Mouse (Mus musculus) forebrain, embryonic 16.5 days (tissue): Measurements from ENCODE around the gene Alkbh1. TPM values are rescaled to one million over a fixed set of nuclear protein-coding genes. Genes with fewer than 3 reads are reported as not detected.

Experiments
- ATAC-seq: fragments of 200-750 bp; cut with Nextera tagmentation; 2 replicates; pipeline ENCODE4 v1.8.0; 2017; ENCODE audit warnings: mild to moderate bottlenecking, moderate library complexity
- H3K27ac ChIP-seq: fragments of 300-500 bp; sonication (generic); 2 replicates; pipeline ENCODE4 v1.5.1; 2014; ENCODE audit warnings: low read length, control low read depth
- H3K27me3 ChIP-seq: fragments of 300-500 bp; sonication (generic); replicated peaks from 2 replicates; pipeline ENCODE4 v1.6.1; 2014; ENCODE audit warnings: low read length; ENCODE audit not compliant: control insufficient read depth, insufficient read depth
- H3K36me3 ChIP-seq: fragments of 300-500 bp; sonication (generic); 2 replicates; pipeline ENCODE4 v1.6.1; 2014; ENCODE audit not compliant: control insufficient read depth, insufficient read depth
- H3K4me1 ChIP-seq: fragments of 300-500 bp; sonication (generic); replicated peaks from 2 replicates; pipeline ENCODE4 v1.6.1; 2014; ENCODE audit warnings: low read length; ENCODE audit not compliant: control insufficient read depth, insufficient read depth
- H3K4me2 ChIP-seq: fragments of 300-500 bp; sonication (generic); 2 replicates; pipeline ENCODE4 v1.6.1; 2014; ENCODE audit warnings: mild to moderate bottlenecking, low read length, control low read depth
- H3K4me3 ChIP-seq: fragments of 300-500 bp; sonication (generic); replicated peaks from 2 replicates; pipeline ENCODE4 v1.5.1; 2014; ENCODE audit warnings: mild to moderate bottlenecking, low read length, control low read depth
- H3K9ac ChIP-seq: fragments of 300-500 bp; sonication (generic); replicated peaks from 2 replicates; pipeline ENCODE4 v1.6.1; 2014; ENCODE audit warnings: low read depth, low read length, control low read depth
- H3K9me3 ChIP-seq: fragments of 300-500 bp; sonication (generic); 2 replicates; pipeline ENCODE4 v1.6.1; 2016; ENCODE audit warnings: low read length; ENCODE audit not compliant: control insufficient read depth
- WGBS: fragments of 180-500 bp; shearing (Covaris S2); extraction: QIAGEN DNeasy Blood & Tissue Kit; methylation state at CpG from one replicate; pipeline ENCODE4 v1.1.7; 2014; 5-methylcytosine and 5-hydroxymethylcytosine counted together
- polyA plus RNA-seq: library from polyadenylated mRNA; unstranded; fragments of >200 nt; fragmentation: Nextera tagmentation; extraction: Ambion mirVana; gene quantifications from 2 replicates; pipeline ENCODE4 v1.2.1, GENCODE M21; 2015

Alkbh1 gene
- polyA plus RNA-seq, 1 experiment from 2014 or later: 47.1 TPM

DNA sequence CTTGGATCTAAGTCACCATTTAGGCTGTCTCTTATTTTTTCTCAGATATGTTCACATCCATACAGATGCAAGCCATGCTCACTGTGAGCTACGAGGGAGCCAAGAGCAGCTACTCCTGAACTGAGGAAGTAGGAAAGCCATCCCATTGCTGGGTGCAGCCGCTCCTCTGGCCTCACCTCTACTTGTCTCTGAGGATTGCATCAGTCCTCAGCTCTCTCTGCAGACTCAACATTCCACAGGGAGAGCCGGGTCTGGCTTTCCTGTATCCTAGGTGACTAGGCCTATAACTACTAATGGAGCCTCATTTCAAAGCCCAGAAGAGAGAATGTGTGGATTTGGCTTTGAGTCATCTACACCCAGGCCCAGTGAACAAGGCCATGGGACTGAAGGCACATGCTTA is 38.1 kb downstream of the Alkbh1 start:
- 87% methylated on average over 3 of the region's 3 CpGs for WGBS

DNA sequence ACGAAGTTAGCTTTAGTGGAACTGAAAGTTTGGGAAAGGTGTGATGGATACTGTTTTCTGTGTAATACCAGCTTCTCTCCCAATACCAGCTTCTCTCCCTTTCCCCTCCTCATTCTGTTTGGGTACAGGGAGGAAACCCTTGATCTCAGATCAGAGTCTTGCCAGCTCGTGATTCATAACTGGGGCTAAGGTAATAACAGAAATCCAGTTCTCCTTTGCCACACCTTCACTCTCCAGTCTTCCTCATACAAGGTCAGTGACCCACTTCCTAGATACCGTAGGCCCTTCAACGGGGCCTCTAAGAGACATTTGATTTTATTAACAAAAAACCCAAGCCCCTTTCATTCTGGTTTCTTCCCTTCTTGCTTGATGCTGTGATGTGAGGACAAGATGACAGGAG is 38.7 kb downstream of the Alkbh1 start:
- no peaks in the 10 kb centered on the region for H3K4me1 ChIP-seq
- no peak overlapping the region for H3K27ac ChIP-seq
- 94% methylated on average over 4 of the region's 4 CpGs for WGBS
- H3K36me3 ChIP-seq: no peaks in the 10 kb centered on the region
- H3K9ac ChIP-seq: no peak overlapping the region
- H3K9me3 ChIP-seq: no peaks in the 10 kb centered on the region
- no peaks in the 10 kb centered on the region for H3K27me3 ChIP-seq
- H3K4me3 ChIP-seq: no peak overlapping the region
- no peak overlapping the region for H3K4me2 ChIP-seq
- ATAC-seq: no peak

More for the DNA sequence above, 38.1 kb downstream of the Alkbh1 start:
- H3K4me2 ChIP-seq: no peak overlapping the region
- ATAC-seq: no peak
- H3K4me1 ChIP-seq: no peaks in the 10 kb centered on the region
- H3K9me3 ChIP-seq: no peaks in the 10 kb centered on the region
- no peaks in the 10 kb centered on the region for H3K27me3 ChIP-seq
- no peak overlapping the region for H3K4me3 ChIP-seq
- H3K9ac ChIP-seq: no peak overlapping the region
- H3K36me3 ChIP-seq: no peaks in the 10 kb centered on the region
- no peak overlapping the region for H3K27ac ChIP-seq

DNA sequence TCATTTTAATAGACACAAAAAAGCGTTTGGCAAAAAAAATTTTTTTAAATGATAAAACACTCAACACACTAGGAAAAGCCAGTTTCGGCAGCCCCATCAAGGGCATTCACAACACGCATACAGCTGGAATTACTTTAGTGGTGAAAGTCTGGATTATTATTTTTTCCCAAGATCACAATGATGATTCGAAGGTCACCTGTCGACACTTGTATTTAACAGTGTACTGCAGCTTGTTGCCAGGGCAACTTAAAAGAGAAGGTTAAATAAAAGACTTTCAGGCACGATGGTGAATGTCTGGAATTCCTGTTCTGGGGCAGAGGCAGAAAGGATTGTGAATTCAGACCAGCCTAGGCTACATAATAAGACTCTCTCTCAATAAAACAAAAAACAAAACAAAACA is 41.9 kb downstream of the Alkbh1 start:
- Histone ChIP-seq H3K4me3 (no peak overlapping the region), H3K4me1 (no peaks in the 10 kb centered on the region), H3K27ac (no peak overlapping the region), H3K9ac (no peak overlapping the region), H3K36me3 (no peaks in the 10 kb centered on the region), H3K4me2 (no peak overlapping the region), H3K27me3 (no peaks in the 10 kb centered on the region), H3K9me3 (no peaks in the 10 kb centered on the region)
- no peak for ATAC-seq
- WGBS: 61% methylated on average over 6 of the region's 6 CpGs

DNA sequence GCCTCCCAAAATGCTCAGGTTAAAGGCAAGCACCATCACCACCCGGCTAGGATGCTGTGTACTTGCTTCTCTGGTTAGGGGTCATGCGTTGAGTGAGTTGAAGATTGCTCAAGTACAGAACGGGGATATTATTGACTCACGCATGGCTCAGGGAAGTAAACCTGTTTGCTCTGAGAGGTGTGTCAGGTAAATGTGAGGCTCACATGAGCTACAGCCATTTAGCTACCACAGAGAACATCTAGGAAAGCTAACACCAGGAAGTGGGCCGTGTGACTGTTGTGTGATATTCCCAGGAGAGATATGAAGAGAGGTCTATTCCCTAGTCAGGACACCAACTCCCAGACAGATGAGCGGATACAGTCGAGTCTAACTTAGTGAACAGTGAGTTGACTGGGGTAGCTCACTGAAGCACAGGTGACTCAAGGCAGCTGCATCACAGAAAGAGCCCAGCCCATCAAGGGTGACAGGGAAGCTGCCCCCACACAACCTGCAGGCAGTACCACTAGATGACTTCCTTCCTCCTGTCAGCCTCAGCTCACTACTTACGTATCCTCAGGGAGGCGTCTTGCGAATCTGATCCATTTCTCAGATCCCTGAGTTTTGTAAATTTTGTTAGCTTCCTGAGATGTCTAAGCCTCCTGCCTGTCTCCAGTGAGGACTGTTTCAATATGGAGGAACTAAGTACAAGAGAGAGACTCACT is 44.5 kb downstream of the Alkbh1 start:
- no peak overlapping the region for H3K27ac ChIP-seq

DNA sequence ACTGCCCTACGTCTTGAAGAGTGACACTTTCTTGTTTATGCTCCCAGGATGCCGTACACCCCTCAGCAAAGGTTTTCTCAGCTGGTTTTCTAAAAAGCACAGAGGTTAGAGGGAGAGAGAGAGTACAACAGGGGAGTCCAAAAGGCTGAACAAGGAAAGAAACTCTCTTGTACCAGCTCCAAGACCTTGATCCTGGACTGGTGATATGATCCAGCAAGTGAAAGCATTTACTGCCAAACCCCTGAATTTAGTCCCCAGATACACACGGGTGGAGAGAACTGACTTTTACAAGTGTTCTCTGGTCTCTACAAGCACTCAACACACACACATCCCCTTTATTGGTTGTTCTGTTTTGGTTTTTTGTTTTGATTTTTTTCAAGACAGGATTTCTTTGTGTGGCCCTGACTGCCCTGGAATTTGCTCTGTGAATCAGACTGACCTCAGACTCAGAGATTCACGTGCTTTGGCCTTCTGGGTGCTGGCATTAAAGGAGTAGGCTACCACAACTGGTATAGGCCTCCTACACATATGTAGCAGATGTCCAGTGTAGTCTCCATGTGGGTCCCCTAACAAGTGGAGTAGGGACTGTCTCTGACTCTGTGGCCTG is 45.9 kb downstream of the Alkbh1 start:
- WGBS: 75% methylated on average over 4 of the region's 4 CpGs
- H3K36me3 ChIP-seq: no peaks in the 10 kb centered on the region
- no peak overlapping the region for H3K4me3 ChIP-seq
- H3K9me3 ChIP-seq: no peaks in the 10 kb centered on the region
- no peak overlapping the region for H3K4me2 ChIP-seq
- no peaks in the 10 kb centered on the region for H3K27me3 ChIP-seq
- no peak for ATAC-seq
- H3K27ac ChIP-seq: no peak overlapping the region
- H3K4me1 ChIP-seq: no peaks in the 10 kb centered on the region
- H3K9ac ChIP-seq: no peak overlapping the region

More for the DNA sequence above, 44.5 kb downstream of the Alkbh1 start:
- no peaks in the 10 kb centered on the region for H3K36me3 ChIP-seq
- no peaks in the 10 kb centered on the region for H3K9me3 ChIP-seq
- 91% methylated on average over 10 of the region's 10 CpGs for WGBS
- no peak overlapping the region for H3K9ac ChIP-seq
- no peak for ATAC-seq
- no peak overlapping the region for H3K4me3 ChIP-seq
- H3K27me3 ChIP-seq: no peaks in the 10 kb centered on the region
- H3K4me2 ChIP-seq: no peak overlapping the region
- no peaks in the 10 kb centered on the region for H3K4me1 ChIP-seq

DNA sequence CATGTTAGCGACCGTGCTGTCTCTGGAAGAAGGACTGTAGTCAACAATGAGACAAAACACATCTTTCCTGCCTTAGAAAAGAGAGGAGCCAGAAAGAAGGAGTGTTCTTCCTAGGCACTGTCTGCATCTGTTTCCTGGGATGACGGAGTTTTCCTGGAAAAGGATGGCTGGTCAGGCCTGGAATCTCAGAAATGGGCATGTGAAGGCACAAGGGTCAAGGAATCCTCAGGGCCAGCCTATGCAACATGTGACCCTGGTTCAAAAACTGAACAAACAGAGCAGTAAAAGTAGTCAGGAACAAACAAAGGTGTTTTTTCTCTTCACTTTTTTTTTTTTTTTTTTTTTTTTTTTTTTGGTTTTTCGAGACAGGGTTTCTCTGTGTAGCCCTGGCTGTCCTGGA is 46.7 kb downstream of the Alkbh1 start:
- H3K27ac ChIP-seq: no peak overlapping the region
- H3K4me1 ChIP-seq: no peaks in the 10 kb centered on the region
- no peaks in the 10 kb centered on the region for H3K9me3 ChIP-seq
- WGBS: 84% methylated on average over 4 of the region's 4 CpGs
- no peak for ATAC-seq
- H3K27me3 ChIP-seq: no peaks in the 10 kb centered on the region
- no peak overlapping the region for H3K9ac ChIP-seq
- H3K4me2 ChIP-seq: no peak overlapping the region
- H3K4me3 ChIP-seq: no peak overlapping the region
- H3K36me3 ChIP-seq: no peaks in the 10 kb centered on the region

DNA sequence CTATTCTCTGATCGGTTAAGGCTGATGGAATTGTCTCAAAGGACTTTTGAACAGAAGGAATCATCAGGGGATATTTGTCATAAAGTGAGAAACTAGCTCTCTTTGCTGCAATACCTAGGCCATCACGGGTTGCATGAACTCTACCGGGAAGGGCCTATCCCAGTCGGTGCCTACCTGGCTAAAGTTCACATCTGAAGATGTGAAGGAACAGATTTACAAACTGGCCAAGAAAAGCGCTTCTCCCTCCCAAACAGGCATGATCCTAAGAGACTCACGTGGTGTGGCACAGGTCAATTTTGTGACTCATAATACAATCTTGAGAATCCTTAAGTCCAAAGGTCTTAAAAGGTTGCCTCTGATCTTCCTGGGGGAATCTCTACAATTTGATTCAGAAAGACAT is 49.5 kb downstream of the Alkbh1 start:
- Histone ChIP-seq H3K9me3 (no peaks in the 10 kb centered on the region), H3K4me1 (no peaks in the 10 kb centered on the region), H3K4me2 (no peak overlapping the region), H3K9ac (no peak overlapping the region), H3K27ac (no peak overlapping the region), H3K27me3 (no peaks in the 10 kb centered on the region), H3K4me3 (no peak overlapping the region), H3K36me3 (no peaks in the 10 kb centered on the region)
- no peak for ATAC-seq
- 86% methylated on average over 6 of the region's 6 CpGs for WGBS

DNA sequence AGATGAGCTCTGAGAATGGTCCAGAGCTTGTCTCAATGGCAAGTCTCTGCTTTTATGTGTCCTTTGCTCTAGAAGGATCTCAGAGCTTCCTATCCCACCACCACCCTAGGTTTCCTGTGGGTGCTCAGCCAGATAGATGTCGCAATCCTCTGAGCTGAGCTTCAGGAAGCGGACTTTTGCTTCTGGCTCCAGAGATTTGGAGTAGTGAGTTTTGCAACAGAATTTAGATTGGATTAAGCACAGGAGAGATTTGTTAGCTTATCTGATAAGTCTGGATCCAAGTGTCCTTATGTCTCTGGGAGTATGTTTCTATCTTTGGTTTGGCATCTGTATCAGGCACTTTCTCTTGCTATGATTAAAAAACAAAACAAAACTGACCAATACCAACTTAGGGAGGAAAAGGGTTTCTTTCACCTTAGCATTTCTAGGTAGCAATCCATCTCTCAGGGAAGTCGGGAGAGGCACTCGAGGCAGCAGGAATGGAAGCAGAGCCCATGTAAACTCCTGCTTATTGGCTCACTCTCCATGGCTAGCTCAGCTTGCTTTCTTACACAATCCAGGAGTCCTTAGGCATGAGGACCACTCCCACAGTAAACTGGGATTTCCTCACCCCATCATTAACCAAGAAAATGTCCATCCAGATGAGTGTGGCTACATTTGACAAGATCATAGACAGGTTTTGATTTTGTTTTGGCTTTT is 50.2 kb downstream of the Alkbh1 start:
- ATAC-seq: no peak
- Histone ChIP-seq H3K4me3 (no peak overlapping the region), H3K9me3 (no peaks in the 10 kb centered on the region), H3K27me3 (no peaks in the 10 kb centered on the region), H3K27ac (no peak overlapping the region), H3K4me2 (no peak overlapping the region), H3K36me3 (no peaks in the 10 kb centered on the region), H3K4me1 (no peaks in the 10 kb centered on the region), H3K9ac (no peak overlapping the region)
- WGBS: 86% methylated on average over 4 of the region's 4 CpGs

DNA sequence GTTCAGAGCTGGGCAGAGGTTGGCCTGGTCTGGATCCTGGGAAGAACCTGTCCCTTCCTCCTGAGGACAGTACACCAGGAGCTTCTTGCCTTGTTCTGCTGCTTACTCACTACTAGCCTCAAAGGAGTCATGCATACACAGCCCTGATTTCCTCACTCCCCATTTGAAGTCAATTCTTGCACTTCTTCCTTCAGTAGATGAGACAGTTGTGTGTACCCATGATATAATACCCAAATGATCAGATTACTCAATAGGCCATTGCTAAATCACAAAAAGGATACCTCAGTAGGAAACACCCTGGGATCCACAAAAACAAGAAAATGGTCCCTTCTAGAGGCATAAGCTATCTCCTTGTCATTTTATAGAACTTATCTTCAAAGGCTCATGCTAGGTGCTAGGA is 52.5 kb downstream of the Alkbh1 start:
- Histone ChIP-seq H3K4me1 (peaks cover 11% of the 10 kb centered on the region), H3K27me3 (no peaks in the 10 kb centered on the region), H3K4me2 (no peak overlapping the region), H3K4me3 (no peak overlapping the region), H3K9me3 (no peaks in the 10 kb centered on the region), H3K27ac (no peak overlapping the region), H3K36me3 (no peaks in the 10 kb centered on the region), H3K9ac (no peak overlapping the region)
- no peak for ATAC-seq
